Mouse (Mus musculus) myocyte (in vitro differentiated cells): Measurements from ENCODE around the gene Shox2. TPM values are rescaled to one million over a fixed set of nuclear protein-coding genes. Genes with fewer than 3 reads are reported as not detected.

Experiments
- H3K27me3 ChIP-seq: one replicate; pipeline ENCODE4 v1.6.1; 2011; ENCODE audit not compliant: control insufficient read depth, insufficient read depth, insufficient read length
- H3K36me3 ChIP-seq: one replicate; pipeline ENCODE4 v1.6.1; 2011; ENCODE audit not compliant: control insufficient read depth, insufficient read depth
- H3K4me2 ChIP-seq: one replicate; pipeline ENCODE4 v1.6.1; 2011; ENCODE audit warnings: low read depth, control low read depth
- H3K4me3 ChIP-seq: one replicate; pipeline ENCODE4 v1.5.1; 2011; ENCODE audit warnings: mild to moderate bottlenecking, control low read depth, moderate library complexity
- H3K79me2 ChIP-seq: one replicate; pipeline ENCODE4 v1.6.1; 2011; ENCODE audit not compliant: control insufficient read depth, insufficient read depth
- H3ac ChIP-seq: one replicate; pipeline ENCODE4 v1.6.1; 2011; ENCODE audit not compliant: control insufficient read depth, insufficient read length
- CEBPB ChIP-seq: IDR thresholded peaks from 2 replicates; pipeline ENCODE4 v1.6.1; 2011; ENCODE audit warnings: mild to moderate bottlenecking, moderate library complexity; ENCODE audit not compliant: poor library complexity, insufficient read depth, severe bottlenecking
- E2F4 ChIP-seq: IDR thresholded peaks from one replicate; pipeline ENCODE4 v1.6.1; 2011; ENCODE audit warnings: mild to moderate bottlenecking, control low read depth, moderate library complexity; ENCODE audit not compliant: insufficient read depth
- MAX ChIP-seq: IDR thresholded peaks from one replicate; pipeline ENCODE4 v1.6.1; 2011; ENCODE audit warnings: low read depth, mild to moderate bottlenecking, control low read depth
- MYOD1 ChIP-seq, 3 experiments: IDR thresholded peaks; one replicate each; pipeline ENCODE4 v1.6.1; 2011; ENCODE audit warnings: control low read depth in 2 of 3, low read depth in 2 of 3, mild to moderate bottlenecking in 2 of 3, moderate library complexity in 1 of 3; ENCODE audit not compliant: insufficient read length in 2 of 3, control insufficient read depth in 1 of 3
- MYOG ChIP-seq, 3 experiments: IDR thresholded peaks; one replicate each; pipeline ENCODE4 v1.6.1; 2011; ENCODE audit warnings: control low read depth in 2 of 3, low read depth in 2 of 3, mild to moderate bottlenecking in 2 of 3; ENCODE audit not compliant: insufficient read length in 2 of 3, control insufficient read depth in 1 of 3, insufficient read depth in 1 of 3
- POLR2A ChIP-seq: IDR thresholded peaks from one replicate; pipeline ENCODE4 v1.6.1; 2011; ENCODE audit warnings: low read depth, mild to moderate bottlenecking, control low read depth, moderate library complexity; ENCODE audit not compliant: insufficient read length
- POLR2AphosphoS2 ChIP-seq: IDR thresholded peaks from one replicate; pipeline ENCODE4 v1.6.1; 2011; ENCODE audit warnings: low read depth, control low read depth; ENCODE audit not compliant: insufficient read length
- REST ChIP-seq: IDR thresholded peaks from one replicate; pipeline ENCODE4 v1.6.1; 2011; ENCODE audit warnings: mild to moderate bottlenecking, control low read depth, moderate library complexity; ENCODE audit not compliant: insufficient read depth, insufficient read length
- SRF ChIP-seq: IDR thresholded peaks from one replicate; pipeline ENCODE4 v1.6.1; 2011; ENCODE audit warnings: low read depth; ENCODE audit not compliant: control insufficient read depth, insufficient read length
- TCF12 ChIP-seq: IDR thresholded peaks from one replicate; pipeline ENCODE4 v1.6.1; 2011; ENCODE audit warnings: mild to moderate bottlenecking, control low read depth; ENCODE audit not compliant: poor library complexity, insufficient read depth, severe bottlenecking
- TCF3 ChIP-seq: IDR thresholded peaks from one replicate; pipeline ENCODE4 v1.6.1; 2011; ENCODE audit warnings: low read depth, control low read depth; ENCODE audit not compliant: insufficient read length
- USF1 ChIP-seq: IDR thresholded peaks from one replicate; pipeline ENCODE4 v1.6.1; 2011; ENCODE audit warnings: low read depth, mild to moderate bottlenecking, control low read depth, moderate library complexity
- polyA plus RNA-seq: library from polyadenylated mRNA; unstranded; fragments of >200 nt; fragmentation: generic; extraction: Trizol; gene quantifications from one replicate; pipeline ENCODE4 v1.2.1, GENCODE M21; 2012; ENCODE audit warnings: missing spikeins

Gene Shox2
- polyA plus RNA-seq, 1 experiment, result 14.9 TPM

DNA sequence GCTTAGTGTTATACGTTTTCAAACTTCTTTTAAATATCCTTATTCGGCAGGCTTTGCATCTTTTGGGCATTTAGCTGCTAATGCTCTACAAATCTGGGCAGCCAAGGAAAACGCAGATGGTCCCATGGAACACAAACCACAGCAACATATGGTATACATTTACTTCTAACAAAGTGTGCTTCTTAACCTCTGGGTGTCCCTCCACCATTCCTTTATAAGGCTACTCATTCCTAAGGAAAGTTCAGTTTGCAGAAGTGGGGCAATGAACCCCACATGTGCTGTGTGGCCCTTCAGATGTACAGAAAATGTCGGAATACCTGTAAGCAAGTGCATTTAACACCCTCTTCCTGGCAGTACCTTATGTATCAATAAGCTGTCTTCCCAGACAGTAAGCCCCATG is 14.1 kb downstream of the Shox2 start:
- H3K4me3 ChIP-seq, result no peak overlapping the region
- no peak overlapping the region for H3K4me2 ChIP-seq
- H3ac ChIP-seq, result no peak overlapping the region
- TF ChIP-seq MAX (no peak), REST (no peak), MYOD1 (IDR thresholded peaks at IDR 0.05; ENCODE audit: control insufficient read depth in 1 of 3, insufficient read length in 2 of 3, low read depth in 2 of 3) (no peak), POLR2A (no peak), SRF (no peak), USF1 (no peak), POLR2AphosphoS2 (no peak), TCF12 (no peak), MYOG (IDR thresholded peaks at IDR 0.05; ENCODE audit: control insufficient read depth in 1 of 3, insufficient read depth in 1 of 3, insufficient read length in 2 of 3, low read depth in 2 of 3) (no peak)
- no peaks in the 10 kb centered on the region for H3K27me3 ChIP-seq
- peaks cover 11% of the 10 kb centered on the region for H3K36me3 ChIP-seq
- H3K79me2 ChIP-seq, result no peaks in the 10 kb centered on the region

DNA sequence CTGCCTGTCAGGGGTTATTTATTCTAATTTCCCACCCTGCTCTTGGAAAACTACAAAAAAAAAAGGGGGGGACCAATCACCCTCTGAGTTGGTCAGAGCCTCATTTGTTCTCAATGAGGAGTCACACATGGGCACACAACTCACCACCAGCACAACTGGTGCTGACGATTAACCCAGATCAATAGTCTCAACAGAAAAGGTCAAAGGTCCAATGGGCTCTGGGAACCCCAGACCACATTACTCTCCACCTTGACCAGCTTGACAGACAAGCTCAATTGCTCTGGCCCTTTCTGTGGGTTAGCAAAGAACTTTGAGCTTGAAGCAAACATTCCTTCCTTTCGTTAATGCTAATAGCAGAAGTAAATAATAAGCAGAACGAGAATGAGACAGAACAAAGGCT is 16.7 kb downstream of the Shox2 start:
- TF ChIP-seq MYOG (IDR thresholded peaks at IDR 0.05; ENCODE audit: control insufficient read depth in 1 of 3, insufficient read depth in 1 of 3, insufficient read length in 2 of 3, low read depth in 2 of 3), result no peak
- no peak for TF ChIP-seq POLR2AphosphoS2
- no peak for TF ChIP-seq CEBPB
- TF ChIP-seq MYOD1 (IDR thresholded peaks at IDR 0.05; ENCODE audit: control insufficient read depth in 1 of 3, insufficient read length in 2 of 3, low read depth in 2 of 3), result no peak
- TF ChIP-seq USF1, result no peak
- H3K4me2 ChIP-seq, result no peak overlapping the region
- H3K79me2 ChIP-seq, result no peaks in the 10 kb centered on the region
- H3K4me3 ChIP-seq, result no peak overlapping the region
- no peaks in the 10 kb centered on the region for H3K27me3 ChIP-seq
- no peak overlapping the region for H3ac ChIP-seq
- H3K36me3 ChIP-seq, result no peaks in the 10 kb centered on the region

DNA sequence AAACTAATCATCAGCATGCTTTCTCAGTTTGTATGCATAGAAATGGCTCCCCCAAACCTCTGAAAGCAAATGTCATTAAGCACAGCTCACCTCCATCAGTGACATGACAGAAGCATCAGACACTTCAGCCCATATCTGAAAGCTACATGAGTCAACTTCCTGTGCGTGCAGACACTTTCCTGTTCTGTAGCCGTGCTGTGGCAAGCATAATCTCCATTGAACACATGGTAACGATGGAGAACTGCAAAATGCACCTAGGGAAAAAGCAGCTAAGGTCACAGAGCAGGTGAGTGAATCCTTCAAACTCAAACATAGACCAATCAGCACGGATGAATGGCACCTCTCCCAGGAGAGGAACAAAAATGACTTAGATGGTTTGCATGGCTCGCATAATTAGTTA is 21.6 kb downstream of the Shox2 start:
- Histone ChIP-seq H3K4me2 (no peak overlapping the region), H3K27me3 (no peaks in the 10 kb centered on the region), H3ac (no peak overlapping the region), H3K36me3 (no peaks in the 10 kb centered on the region), H3K4me3 (no peak overlapping the region), H3K79me2 (no peaks in the 10 kb centered on the region)
- no peak for TF ChIP-seq TCF12
- no peak for TF ChIP-seq MYOG (IDR thresholded peaks at IDR 0.05; ENCODE audit: control insufficient read depth in 1 of 3, insufficient read depth in 1 of 3, insufficient read length in 2 of 3, low read depth in 2 of 3)
- no peak for TF ChIP-seq MAX
- no peak for TF ChIP-seq POLR2AphosphoS2
- TF ChIP-seq USF1, result no peak
- no peak for TF ChIP-seq TCF3
- no peak for TF ChIP-seq MYOD1 (IDR thresholded peaks at IDR 0.05; ENCODE audit: control insufficient read depth in 1 of 3, insufficient read length in 2 of 3, low read depth in 2 of 3)
- TF ChIP-seq REST, result no peak
- TF ChIP-seq SRF, result no peak
- TF ChIP-seq POLR2A, result no peak
- TF ChIP-seq E2F4, result no peak
- no peak for TF ChIP-seq CEBPB

DNA sequence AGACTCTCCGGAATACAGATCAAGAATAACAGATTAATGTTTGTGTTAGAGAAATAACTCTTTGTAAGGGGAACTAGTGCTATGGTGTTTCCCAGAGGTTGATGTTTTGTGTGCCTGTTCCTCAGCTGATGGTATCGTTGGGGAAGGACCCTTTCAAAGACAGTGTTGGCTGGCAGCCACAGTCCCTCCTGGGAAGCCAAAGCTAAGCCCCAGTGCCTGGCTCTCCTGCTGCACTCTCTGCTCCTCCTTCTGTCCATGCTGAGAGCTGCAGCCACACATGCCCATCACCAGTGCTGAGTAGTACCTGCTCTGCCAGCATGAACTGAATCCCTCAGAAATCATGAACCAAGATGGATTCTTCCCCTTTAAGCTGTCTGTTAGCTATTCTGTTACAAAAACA is 26.4 kb downstream of the Shox2 start:
- Histone ChIP-seq H3K27me3 (no peaks in the 10 kb centered on the region), H3K79me2 (no peaks in the 10 kb centered on the region), H3ac (no peak overlapping the region), H3K4me3 (no peak overlapping the region), H3K4me2 (no peak overlapping the region), H3K36me3 (no peaks in the 10 kb centered on the region)
- TF ChIP-seq MAX (no peak), USF1 (no peak), SRF (no peak)

DNA sequence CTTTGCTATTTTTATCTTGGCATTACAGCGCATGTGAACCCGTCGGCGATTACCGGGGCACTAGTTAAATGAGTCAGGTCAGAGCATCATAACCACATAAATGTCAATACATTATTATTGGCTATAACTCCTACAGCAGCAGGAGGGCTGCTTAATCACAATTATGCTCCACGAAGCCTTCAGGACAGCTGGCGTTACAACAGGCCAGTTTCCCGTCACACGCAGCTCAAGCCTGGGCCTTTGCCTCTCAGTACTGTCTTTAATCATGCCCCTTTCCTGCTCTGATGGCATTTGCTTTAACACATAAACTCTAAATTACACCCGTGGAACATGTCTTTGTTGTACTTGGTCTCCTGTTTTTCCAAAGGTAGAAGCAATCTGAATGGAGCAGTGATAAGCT is 41.9 kb downstream of the Shox2 start:
- no peaks in the 10 kb centered on the region for H3K27me3 ChIP-seq
- H3K79me2 ChIP-seq, result no peaks in the 10 kb centered on the region
- H3K36me3 ChIP-seq, result no peaks in the 10 kb centered on the region
- no peak overlapping the region for H3K4me2 ChIP-seq
- no peak overlapping the region for H3ac ChIP-seq
- TF ChIP-seq TCF12 (no peak), SRF (no peak), CEBPB (no peak)
- no peak overlapping the region for H3K4me3 ChIP-seq

DNA sequence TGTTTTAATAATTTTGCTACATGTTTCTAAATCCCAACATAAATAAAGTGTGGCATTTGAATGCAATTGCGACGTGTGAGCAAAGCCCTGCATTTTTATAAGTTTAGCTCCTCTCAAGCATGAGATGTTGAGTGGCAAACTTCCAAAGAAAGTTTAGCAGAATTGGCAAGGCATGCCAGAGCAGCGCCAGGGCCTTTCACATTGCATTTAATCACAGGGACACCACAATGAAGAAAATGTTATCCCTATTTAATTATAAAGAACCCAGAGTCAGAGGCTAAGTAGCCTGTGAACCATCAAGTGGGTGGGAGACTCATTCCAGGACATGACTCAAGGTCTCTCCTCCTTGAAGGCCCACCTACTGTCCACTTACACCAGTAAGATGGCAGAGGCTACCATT is 59.1 kb downstream of the Shox2 start:
- TF ChIP-seq SRF, result no peak
- no peak overlapping the region for H3K4me2 ChIP-seq
- no peaks in the 10 kb centered on the region for H3K27me3 ChIP-seq
- H3K4me3 ChIP-seq, result no peak overlapping the region
- no peak overlapping the region for H3ac ChIP-seq
- H3K36me3 ChIP-seq, result no peaks in the 10 kb centered on the region
- no peaks in the 10 kb centered on the region for H3K79me2 ChIP-seq

Other genes starting within 250 kb of the Shox2 start
- gene Rsrc1, start 381 bp downstream of the Shox2 start, polyA plus RNA-seq, result 12.9 TPM